8 mouse cellular contexts compared by ENCODE assay signal in genomic region chr2:71852161-71852560, GRCm38 (mm10). TPM values are rescaled to one million over a fixed set of nuclear protein-coding genes. Genes with fewer than 3 reads are reported as not detected.
DNase-seq lines count a peak whose midpoint lies in the region; ATAC-seq and TF ChIP-seq lines count a peak whose summit lies in the region.
"Not testable (repeated sequence)": the region's sequence is repeated elsewhere in the genome, so short reads cannot be mapped to it uniquely, and the experiment has no call there.

No protein-coding gene starts in this region.

- peak; percentile 15 to 33; a peak in 3 of 4 replicates for TF ChIP-seq CTCF in CH12.LX (conservative IDR thresholded peaks at IDR 0.05 in 1 of 2, IDR thresholded peaks at IDR 0.05 in 1 of 2; ENCODE audit: low read depth in 2 of 2, low read length in 2 of 2)

- not testable (repeated sequence) for TF ChIP-seq POLR2A in CH12.LX (IDR thresholded peaks at IDR 0.05; ENCODE audit: low read depth, low read length)

- in situ Hi-C loops in CH12.LX (cut with MboI; ENCODE audit: low pct_ligation_motif_present, low pct_unique_long_range_greater_than_20kb, low sequenced_read_pairs) = not testable (repeated sequence)

- H3K4me2 ChIP-seq in CH12.LX (ENCODE audit: insufficient read depth, low read depth, poor library complexity, severe bottlenecking) = not testable (repeated sequence)

- not testable (repeated sequence) for H3K27ac ChIP-seq in CH12.LX (ENCODE audit: insufficient read depth, low read depth)

- dilution Hi-C loops in CH12.LX (cut with MboI; ENCODE audit: extremely low pct_ligation_motif_present, extremely low pct_unique_long_range_greater_than_20kb, low sequenced_read_pairs) = not testable (repeated sequence)

- peak; percentile 29 for DNase-seq in CH12.LX (ENCODE audit: extremely low read depth)
- DNase-seq in cerebellum, adult 9-11 months = peak; percentile 41
- peak; percentile 43 for DNase-seq in gastrocnemius, adult 18-20 months (ENCODE audit: low spot score)
- DNase-seq in left cerebral cortex, adult 11 months (ENCODE audit: low spot score) = peak; percentile 47
- peak; percentile 46 to 48 for DNase-seq in lung, postnatal 4 days
- DNase-seq in right cerebral cortex, postnatal 10 days (ENCODE audit: low spot score in 2 of 2) = peak; percentile 48 to 70
- peak; percentile 66 for DNase-seq in thymus, postnatal 25 days

- not testable (repeated sequence) for H3K79me2 ChIP-seq in CH12.LX (replicated peaks; ENCODE audit: control insufficient read depth, extremely low read depth, insufficient read depth, poor library complexity, severe bottlenecking)

- peak; percentile 67 for ATAC-seq in inflammation-experienced regulatory T-cells, adult 6 months

- H3K9me3 ChIP-seq in CH12.LX (replicated peaks; ENCODE audit: low read length) = not testable (repeated sequence)

- H3K4me3 ChIP-seq in CH12.LX (replicated peaks in 1 of 3; ENCODE audit: low read depth in 2 of 3, low read length in 2 of 3, poor library complexity in 1 of 3) = not testable (repeated sequence)

- peaks cover 0 to 21% of the 10 kb centered on the region in 2 experiments for H3K36me3 ChIP-seq in CH12.LX (replicated peaks in 1 of 2; ENCODE audit: control insufficient read depth in 1 of 2, insufficient read depth in 1 of 2, low read length in 1 of 2)

- not testable (repeated sequence) for TF ChIP-seq RAD21 in CH12.LX (IDR thresholded peaks at IDR 0.05; ENCODE audit: low read depth, low read length)

- not testable (repeated sequence) for H3K27me3 ChIP-seq in CH12.LX (replicated peaks)

- TF ChIP-seq EP300 in CH12.LX (IDR thresholded peaks at IDR 0.05; ENCODE audit: low read length) = not testable (repeated sequence)

- not testable (repeated sequence) for H3K9ac ChIP-seq in CH12.LX (ENCODE audit: insufficient read depth, low read depth)

- not testable (repeated sequence) for H3K4me1 ChIP-seq in CH12.LX (ENCODE audit: control insufficient read depth in 1 of 2, insufficient read depth in 2 of 2)

TF ChIP-seq in CH12.LX, 34 proteins besides CTCF, POLR2A, EP300 and RAD21:
- peak; percentile 7 for TF ChIP-seq SMC3 (IDR thresholded peaks at IDR 0.05; ENCODE audit: low read depth, low read length)

RNA-seq across cellular contexts. Expression of gene Pdk1, which starts 20.9 kb away (rescaled TPM):
- total RNA-seq in CH12.LX (2012; rRNA removed) = 20.9 and 59.9 TPM in 2 replicates
- total RNA-seq in CH12.LX (2014; rRNA removed) = 75.3 and 78.5 TPM in 2 replicates
- polyA plus RNA-seq in CH12.LX (2012; ENCODE audit: insufficient read length, low read depth) = 26.4 and 35.9 TPM in 2 replicates
- 10 to 100 TPM; 65.7 to 72.6 TPM for total RNA-seq in gastrocnemius, adult 18-20 months (2021)
- 10 to 100 TPM; 13.5 to 36.2 (median 20.6) TPM for polyA plus RNA-seq in inflammation-experienced regulatory T-cells, adult 6 months (2017; shearing (Covaris generic))
